Mouse (Mus musculus) layer of hippocampus, postnatal 36 days (tissue): ENCODE data around the gene Gbe1. TPM values are rescaled to one million over a fixed set of nuclear protein-coding genes. Genes with fewer than 3 reads are reported as not detected.

Experiments used
- DNase-seq, 2 experiments: peaks; one replicate each; pipeline ENCODE4 v3.0.0; 2022
- total RNA-seq, 2 experiments: library from RNA; stranded (reverse); gene quantifications; 2 replicates each; pipeline ENCODE4 v1.2.3; 2021

The Gbe1 gene
- total RNA-seq: 1 to 10 TPM; 5.9 to 7.9 TPM

GRCm38 (mm10) chr16:70313886-70314577 lies at the start of gene Gbe1:
Gbe1 (plus strand) TSS chr16:70313949.
- DNase-seq: peak; percentile 83 to 84

DNA sequence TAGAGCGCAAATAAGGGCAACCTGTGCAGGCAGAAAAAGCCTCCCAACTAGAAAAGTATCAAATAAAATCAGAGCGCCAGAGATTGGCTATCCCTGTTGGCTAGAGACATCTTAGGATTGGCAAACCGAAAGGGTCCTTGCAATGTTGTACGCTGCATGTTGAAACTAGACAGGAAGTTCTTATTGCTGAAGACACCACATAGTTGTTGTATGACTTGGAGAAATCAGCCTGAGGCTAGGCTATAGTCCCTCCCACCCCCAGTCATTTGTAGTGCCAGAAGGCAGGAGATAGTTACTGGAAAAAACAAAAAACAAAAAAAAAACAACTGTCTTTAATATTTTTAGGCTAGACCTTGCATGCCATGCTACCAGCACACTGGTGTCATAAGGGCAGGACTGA lies 3.1 kb upstream of the Gbe1 start:
- DNase-seq: no peak

DNA sequence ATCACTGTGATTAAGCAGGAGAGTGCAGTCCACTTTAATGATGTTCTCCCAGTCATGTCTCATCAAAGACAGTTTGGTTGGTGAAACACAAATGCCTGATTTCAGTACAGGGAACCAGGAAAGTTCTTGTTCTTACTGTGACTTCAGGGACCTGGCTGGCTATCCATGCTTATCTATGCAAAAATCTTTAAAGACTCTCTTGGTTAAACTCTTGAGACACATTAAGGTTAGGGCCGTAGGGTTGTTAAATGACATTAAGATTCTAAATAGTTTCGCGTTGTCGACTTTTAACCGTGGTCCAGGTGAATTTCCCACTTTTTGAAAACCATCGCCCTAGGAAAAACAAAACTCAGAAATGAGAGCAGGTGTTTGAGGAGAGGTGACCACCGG lies 258 bp upstream of the Gbe1 start:
- DNase-seq: no peak

DNA sequence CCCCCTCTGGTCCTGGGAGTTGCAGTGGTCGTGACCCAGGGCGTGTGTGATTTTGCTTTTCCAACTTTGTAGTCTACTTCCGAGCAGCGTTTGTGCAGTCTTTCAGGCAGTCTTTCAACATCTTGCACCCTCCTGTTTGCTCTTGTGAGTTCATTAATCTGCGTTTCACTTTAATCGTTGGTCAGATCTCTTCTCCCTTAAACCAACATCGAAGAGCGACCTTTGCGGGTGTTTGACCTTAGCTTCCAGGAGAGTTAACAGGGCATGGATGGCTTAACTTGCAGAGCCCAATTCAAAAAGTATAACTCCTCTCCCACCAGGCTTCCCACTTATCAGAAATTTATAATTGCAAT lies 805 bp downstream of the Gbe1 start:
- DNase-seq: no peak

GRCm38 (mm10) chr16:70315261-70315660 lies 1.5 kb downstream of the Gbe1 start:
- no peak for DNase-seq

DNA sequence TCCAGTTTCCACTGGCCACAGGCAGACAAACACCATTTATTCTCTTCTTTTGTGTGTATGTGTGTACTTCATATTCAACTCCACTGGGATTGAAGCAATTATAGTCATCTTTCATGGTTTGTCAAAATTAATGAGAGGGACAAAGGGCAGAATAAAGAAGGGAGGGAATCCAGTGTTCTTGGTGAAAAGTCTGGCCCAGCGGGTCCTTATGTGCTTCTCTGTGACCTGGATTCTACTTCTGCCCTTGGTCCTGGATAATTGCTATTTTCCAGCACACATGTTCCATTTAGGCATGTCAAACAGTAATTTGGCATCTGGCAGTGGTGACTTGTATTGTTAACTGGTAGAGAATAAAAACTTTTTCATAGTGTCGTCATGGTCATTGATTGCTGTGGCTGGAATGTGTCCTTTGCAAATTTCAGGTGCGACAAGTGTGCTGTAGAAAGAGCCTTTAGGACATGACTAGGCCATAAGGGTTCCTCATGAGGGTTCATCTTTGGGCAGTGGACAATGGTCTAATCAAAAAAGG lies 2.2 kb downstream of the Gbe1 start:
- no peak for DNase-seq

- no peak for DNase-seq
Measured at GRCm38 (mm10) chr16:70319388-70319787, 5.6 kb downstream of the Gbe1 start.

DNA sequence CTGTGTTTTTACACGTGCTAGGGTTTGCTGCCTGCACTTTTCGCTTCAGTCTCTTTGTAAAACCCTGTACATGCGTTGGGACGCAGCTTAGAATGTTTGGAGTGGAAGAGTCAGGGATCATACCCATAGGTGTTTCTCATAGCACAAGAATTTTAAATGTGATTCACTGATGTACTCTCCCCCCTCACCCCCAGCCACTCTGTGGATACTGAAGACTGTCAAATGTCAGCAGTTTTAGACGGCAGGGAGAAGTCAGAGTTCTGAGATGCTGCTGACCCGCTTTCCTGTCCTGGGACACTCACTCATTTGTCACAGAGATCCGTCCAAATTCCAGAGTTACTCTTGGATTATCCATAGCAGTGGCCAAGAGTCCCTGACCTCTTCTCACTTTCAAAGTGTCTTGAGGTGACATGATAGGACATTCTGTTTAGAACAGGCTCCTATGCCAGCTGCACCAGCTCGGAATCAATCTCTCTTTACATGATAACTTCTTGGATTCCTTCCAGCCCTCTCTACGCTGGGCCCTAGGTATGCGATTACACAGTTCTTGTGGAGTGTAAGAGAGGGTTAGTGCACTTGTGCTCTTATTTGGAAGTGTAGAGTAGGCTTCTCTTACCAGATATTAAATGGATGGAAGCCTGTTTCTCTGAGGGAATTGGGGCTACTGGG lies 7.0 kb downstream of the Gbe1 start:
- no peak for DNase-seq

DNA sequence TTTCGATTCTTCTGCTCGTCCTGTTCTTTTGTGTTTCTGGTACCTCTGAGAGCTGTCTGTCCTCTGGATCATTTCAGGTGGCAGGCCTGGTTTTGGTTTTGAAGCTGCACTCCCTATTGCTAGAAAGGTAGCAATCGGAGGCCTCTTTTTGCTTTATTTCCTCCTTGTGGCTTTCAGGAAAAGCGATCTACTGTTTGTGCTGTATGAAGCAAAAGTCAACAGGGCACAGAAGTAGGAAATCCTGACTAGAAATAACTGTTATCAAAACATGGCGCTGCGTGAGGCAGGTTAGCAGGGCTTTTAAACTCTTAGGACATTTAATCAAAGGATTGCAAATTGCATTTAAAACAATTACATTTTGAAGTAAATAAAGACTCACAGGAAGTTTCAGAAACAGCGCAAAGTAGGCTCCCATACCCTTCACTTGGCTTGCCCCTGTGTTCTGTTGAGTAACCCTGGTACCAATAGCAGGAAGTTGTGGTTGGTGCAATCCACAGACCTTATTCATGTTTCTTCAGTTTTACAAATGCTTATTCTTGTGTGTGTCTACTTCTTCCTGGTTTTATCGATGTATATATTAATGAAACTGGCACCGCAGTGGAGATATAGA lies 12.7 kb downstream of the Gbe1 start:
- no peak for DNase-seq

DNA sequence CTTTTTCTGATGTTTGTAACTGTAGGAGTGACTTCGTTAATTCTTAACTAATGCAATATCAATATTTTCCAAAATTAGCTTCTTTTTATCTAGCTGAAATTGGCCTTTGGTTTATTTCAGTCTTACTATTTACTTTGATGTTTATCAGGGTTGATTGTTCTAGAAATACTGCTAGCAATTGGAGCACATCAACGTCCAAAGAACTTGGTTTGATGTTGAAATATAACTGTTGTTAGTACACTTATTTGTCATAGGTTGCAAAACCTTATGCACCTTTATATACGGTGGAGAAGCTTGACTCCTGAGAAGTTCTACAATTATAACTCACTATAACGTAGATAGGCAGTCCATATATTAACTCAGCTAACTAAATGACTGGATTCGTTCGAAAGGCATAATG lies 14.8 kb downstream of the Gbe1 start:
- no peak for DNase-seq

GRCm38 (mm10) chr16:70329036-70329435 lies 15.3 kb downstream of the Gbe1 start:
- no peak for DNase-seq

GRCm38 (mm10) chr16:70329471-70329870 lies 15.7 kb downstream of the Gbe1 start:
- DNase-seq: no peak

GRCm38 (mm10) chr16:70330007-70330406 lies 16.3 kb downstream of the Gbe1 start:
- no peak for DNase-seq

- DNase-seq: no peak
Measured at GRCm38 (mm10) chr16:70330626-70331275, 17.0 kb downstream of the Gbe1 start.

- DNase-seq: no peak
Measured at GRCm38 (mm10) chr16:70334812-70335211, 21.1 kb downstream of the Gbe1 start.

GRCm38 (mm10) chr16:70335472-70335871 lies 21.7 kb downstream of the Gbe1 start:
- DNase-seq: no peak

- no peak for DNase-seq
Measured at GRCm38 (mm10) chr16:70337661-70338060, 23.9 kb downstream of the Gbe1 start.

DNA sequence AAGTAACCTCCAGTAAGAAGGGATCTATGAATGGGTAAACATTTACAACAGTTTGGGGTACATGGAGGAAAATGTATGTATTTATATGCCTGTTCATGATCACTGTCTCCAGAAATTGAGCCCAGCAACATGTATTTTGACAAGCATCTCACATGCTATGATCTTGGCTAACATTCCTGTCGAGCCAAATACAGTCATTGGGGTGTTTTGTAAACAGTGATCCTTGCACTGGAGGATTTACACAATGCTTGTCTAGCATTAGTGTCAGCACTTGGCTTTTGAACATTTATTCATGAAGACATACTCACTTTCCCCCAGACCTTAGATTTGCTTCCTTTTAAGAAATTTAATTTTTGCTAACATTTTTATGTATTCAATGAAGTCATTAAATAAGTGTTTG lies 30.7 kb downstream of the Gbe1 start:
- DNase-seq: no peak

- DNase-seq: no peak
Measured at GRCm38 (mm10) chr16:70345607-70346006, 31.9 kb downstream of the Gbe1 start.

GRCm38 (mm10) chr16:70350011-70350410 lies 36.3 kb downstream of the Gbe1 start:
- DNase-seq: no peak

DNA sequence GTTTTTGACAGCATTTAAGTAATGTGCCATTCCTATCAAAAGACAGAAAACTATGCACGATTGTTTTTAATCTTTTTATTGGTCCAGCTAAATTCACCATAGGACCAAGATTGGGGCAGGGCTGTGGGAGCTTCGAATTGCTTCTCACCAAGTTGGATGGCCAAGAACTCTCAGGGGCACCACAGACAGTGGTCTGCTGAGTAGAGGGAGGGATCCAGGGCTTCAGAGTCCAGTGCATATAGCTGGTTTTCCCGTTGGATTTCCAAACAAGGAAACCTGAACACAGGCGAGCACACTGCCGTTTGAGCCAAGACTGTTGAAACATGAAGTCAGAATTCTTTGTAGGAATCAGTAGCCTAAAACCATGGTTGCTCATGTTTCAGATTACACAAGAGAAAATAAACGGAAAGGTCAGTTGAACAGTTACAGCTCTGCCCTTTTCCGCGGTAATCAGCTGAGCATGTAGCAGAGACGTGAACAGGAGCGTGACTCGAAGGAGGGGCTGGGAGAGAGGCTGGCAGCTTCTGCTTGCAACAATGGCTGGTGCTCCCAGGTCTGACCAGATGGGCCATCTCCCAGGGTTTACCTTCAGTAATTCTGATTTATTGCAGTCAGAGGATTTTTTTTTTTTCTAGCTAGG lies 38.0 kb downstream of the Gbe1 start:
- DNase-seq: no peak

DNA sequence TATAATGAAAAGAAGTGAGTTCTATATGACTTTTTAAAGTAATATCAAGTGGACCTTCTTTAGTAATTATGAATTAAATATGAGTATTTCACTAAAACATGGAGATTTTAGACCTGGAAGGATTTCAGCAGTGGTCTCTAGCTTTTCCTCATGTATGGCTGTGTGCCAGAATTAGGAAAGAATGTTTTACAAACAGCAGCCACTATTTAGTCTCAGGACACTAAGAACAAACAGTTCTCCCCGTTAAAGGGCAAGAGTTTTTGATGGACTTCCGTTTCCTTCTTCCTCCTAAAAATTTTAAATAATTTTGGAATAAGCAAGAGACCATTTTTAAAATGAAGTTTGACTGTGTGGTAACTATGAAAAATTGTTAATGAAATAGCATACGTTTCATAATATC lies 38.8 kb downstream of the Gbe1 start:
- no peak for DNase-seq

GRCm38 (mm10) chr16:70353058-70353457 lies 39.3 kb downstream of the Gbe1 start:
- DNase-seq: no peak
